Mouse (Mus musculus) kidney, adult 18-20 months (tissue): Measurements from ENCODE around the gene Rpl18a.
A peak's percentile ranks its signal among the peaks of the same experiment; 100 is the strongest.
"Not testable (repeated sequence)": the region's sequence is repeated elsewhere in the genome, so short reads cannot be mapped to it uniquely, and the experiment has no call there.

Source experiments
- DNase-seq: peaks from one replicate; pipeline ENCODE4 v3.0.0; 2021

Gene Rpl18a

GRCm38 (mm10) chr8:70902211-70902610 is 5.0 kb upstream of the Rpl18a start:
- no peak for DNase-seq

GRCm38 (mm10) chr8:70900872-70901387 is 3.7 kb upstream of the Rpl18a start:
- no peak for DNase-seq

DNA sequence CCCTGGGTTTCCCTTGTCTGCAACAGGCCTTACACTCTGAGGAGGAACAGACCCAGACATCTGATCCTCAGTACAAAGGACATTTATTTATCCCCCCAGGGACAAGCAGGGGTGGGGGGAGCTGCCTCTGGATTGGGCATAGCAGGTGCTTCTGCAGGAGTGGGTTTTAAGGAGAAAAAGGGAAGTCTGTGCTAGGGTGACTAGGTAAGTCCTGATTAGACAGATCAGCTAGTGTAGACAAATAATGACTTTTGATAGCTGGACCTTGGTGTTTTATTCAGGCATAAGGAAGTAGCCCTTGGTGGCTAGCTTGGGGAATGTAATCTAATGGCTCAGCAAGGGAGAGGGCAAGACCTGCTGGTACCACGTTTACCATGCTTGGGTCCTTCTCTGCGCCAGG is 2.0 kb upstream of the Rpl18a start:
- no peak for DNase-seq

DNA sequence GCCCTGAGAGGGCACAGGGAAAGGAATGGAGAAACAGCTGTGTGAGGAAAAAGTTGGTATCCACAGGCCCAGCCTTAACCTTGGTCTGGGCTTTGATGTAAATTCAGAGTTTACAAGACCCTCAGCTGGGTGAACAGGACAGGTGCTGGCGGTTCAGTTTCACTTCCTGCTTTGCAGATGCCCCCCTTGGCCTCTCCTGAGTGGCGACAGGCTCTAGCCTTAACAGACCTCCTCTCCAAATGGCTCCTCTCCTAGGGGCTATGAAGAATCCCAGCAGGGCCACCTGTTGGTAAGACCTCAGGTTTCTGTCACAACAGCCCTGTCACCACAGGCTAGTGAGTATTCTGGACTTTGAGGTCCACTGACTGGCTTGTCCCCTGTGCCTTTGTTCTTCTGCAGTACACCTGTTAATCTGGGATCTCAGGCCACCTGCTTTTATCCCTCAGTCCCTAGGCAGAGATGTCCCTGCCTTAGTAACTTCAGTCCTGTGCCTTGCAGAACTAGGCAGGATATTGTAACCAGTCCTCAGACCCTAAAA is 1.5 kb upstream of the Rpl18a start:
- no peak for DNase-seq

DNA sequence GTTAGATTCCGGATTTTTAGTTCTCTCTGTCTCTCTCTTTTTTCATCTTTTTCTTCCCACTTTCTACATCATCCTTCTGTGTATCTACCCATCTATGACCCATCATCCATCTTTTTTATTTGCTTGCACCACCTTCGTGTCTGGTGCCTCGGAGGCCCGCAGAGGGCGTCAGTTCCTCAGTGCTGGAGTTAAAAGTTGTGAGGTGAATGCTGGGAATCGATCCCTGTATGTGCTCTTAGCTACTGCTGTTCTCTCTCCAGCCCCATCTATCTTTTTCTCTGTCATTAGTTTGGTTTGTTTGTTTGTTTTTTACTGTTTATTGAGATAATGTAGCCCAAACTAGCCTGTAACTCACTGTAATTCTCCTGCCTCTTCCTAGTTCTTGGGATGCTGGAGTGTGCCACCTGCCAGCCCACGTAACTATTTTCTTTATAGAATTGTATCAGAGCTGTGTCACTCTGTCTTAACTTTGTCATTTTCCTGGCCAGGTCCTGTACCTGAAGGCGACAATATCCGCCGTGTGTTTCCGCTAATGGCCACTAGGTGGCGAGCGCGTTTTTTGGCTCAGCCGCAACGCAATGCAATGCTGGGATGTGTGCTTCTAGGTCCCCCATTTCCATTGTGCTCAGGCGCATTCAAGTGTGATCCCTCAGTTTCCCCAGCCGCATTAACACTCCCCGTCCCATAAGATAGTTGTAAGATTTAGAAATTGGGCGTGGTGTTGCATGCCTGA is 635 bp upstream of the Rpl18a start:
- peak; percentile 90 for DNase-seq

GRCm38 (mm10) chr8:70896316-70897020 is 744 bp downstream of the Rpl18a start:
- DNase-seq: no peak

DNA sequence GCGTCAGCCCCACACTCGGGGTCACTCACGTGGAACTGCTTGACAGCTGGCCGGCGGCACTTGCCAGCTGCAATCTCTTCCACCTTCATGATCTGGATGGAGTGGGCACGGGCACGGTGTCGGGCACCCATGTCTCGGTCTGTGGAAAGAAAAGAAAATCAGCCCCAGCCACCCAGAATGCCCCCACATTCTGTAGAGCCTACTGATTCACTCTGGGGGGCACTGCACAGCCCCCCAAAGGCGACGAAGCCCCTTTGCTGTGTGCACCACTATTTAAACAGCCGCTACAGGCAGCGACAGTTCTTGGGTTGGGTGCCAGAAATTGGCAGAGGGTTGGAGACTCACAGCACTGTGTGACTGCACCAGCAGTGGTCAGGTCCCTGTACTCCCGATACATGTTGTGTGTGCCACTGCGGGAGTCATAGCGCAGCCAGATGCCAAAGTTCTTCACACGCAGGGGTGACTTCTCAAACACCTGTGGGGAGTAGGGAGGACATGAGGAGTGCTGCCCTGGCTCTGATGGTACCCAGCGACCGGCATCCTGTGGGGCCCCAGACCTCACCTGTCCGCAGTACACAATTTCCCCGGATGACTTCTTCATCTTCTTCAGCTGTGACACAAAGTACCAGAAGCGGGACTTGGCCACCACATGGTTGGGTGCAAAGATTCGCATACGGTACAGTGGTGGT is 1.5 kb downstream of the Rpl18a start:
- DNase-seq: not testable (repeated sequence)

- no peak for DNase-seq
These were observed 2.3 kb downstream of the Rpl18a start for GRCm38 (mm10) chr8:70894771-70895545.

GRCm38 (mm10) chr8:70894385-70894720 is 2.9 kb downstream of the Rpl18a start:
- DNase-seq: no peak

- peak; percentile 73 for DNase-seq
These were observed 3.4 kb downstream of the Rpl18a start for GRCm38 (mm10) chr8:70893656-70894384.

DNA sequence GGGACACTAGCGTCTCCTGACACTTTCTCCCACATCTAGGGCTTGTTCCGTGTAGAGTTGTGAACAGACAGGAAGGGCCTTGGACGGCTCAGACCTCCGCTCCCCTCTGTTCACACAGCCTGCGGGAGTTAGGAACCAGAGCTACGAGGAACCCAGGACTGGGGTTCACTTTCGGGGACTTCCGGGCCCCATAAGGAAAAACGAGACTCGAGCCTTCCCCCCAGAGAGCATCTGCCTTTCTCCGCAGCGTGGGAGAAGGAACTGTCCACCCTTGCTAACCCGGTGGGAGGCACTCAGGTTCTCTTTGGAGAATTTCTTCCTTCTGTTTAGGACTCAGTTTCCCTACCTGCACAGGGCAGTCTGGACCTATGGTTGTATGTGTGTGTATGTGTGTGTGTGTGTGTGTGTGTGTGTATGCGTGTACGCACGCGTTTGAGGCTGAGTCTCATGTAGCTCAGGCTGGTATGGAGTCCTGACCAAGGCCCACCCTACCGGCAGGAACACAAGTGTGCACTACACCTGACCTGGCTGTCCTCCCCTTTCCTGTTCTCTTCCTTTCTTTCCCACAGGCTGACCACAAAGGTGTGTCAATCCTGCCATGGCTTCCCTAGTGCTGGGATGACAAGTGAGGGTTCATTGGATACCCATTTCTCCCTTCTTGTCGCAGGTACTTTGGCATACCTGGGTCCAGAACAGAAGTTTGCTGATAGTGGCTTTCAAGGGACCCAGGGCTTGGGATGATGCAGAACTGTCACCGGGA is 4.1 kb downstream of the Rpl18a start:
- no peak for DNase-seq

GRCm38 (mm10) chr8:70892022-70892895 is 5.0 kb downstream of the Rpl18a start, which contains the start of gene Slc5a5:
TSS of gene Slc5a5 (minus strand) at chr8:70892757.
- DNase-seq: no peak

GRCm38 (mm10) chr8:70891356-70891755 is 5.9 kb downstream of the Rpl18a start:
- peak; percentile 64 for DNase-seq

- DNase-seq: peak; percentile 46
These were observed 6.6 kb downstream of the Rpl18a start for GRCm38 (mm10) chr8:70890656-70891055.

- no peak for DNase-seq
These were observed 9.5 kb downstream of the Rpl18a start for GRCm38 (mm10) chr8:70887669-70888068.

GRCm38 (mm10) chr8:70885612-70886011 is 11.6 kb downstream of the Rpl18a start:
- no peak for DNase-seq

DNA sequence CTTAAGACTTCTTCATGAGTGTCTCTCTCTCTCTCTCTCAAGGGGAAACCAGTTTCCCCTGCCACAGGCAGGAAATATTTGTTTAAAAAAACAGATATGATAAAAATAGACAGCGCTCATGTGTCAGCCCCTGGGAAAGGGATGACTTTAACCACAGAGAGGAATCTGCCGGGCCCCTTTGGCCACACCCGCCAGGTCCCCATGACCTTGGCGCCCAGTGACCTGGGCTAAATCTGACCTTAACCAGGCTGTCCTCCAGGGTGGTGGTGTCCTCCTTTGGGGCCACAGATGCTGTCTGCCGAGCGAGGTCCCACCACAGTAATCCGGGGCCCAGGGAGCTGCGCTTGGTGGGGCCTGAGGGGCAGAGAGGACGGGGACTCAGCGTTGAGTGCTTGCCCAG is 12.5 kb downstream of the Rpl18a start:
- DNase-seq: no peak

GRCm38 (mm10) chr8:70884186-70884585 is 13.0 kb downstream of the Rpl18a start:
- DNase-seq: no peak

DNA sequence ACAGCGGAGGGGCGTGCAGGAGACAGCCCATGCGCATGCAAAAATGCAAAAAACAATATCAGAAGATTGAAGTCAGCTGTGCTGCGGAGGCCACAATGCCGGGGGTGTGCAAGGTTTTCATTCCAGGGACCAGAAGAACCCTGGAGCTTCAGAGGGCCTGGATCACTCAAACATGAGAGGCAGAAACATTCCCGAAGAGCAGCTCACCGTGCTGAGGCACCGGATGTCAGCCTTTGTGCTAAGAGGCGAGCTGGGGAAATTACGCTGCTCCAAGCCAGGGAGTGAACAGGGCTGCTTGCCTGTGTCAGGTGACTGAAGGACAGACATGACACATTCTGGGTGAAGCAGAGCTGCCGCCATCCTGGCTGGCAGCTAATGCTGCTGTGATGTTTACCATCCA is 16.7 kb downstream of the Rpl18a start:
- DNase-seq: no peak

DNA sequence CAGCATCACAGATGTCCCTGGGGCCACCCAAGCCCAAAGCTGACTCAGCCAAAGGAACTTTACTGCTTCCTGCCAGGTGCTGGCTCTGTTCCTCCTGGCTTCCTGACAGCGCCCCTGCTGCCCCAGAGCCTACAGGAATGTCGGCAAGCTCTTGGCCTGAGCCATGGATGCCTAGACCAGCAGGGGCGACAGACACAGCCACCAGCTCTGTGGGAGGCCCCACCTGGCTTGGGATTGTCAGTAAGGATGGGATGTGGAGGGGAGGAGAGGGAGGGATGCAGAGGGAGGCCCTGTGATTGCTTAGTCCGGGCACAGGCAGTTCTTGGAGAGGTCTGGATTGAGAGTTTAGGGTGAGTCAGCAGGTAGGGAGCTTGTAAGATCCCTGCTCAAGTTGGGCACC is 17.1 kb downstream of the Rpl18a start:
- peak; percentile 41 for DNase-seq
